Mouse (Mus musculus) forebrain, embryonic 14.5 days (tissue): ENCODE results near the gene Fastk. TPM values are rescaled to one million over a fixed set of nuclear protein-coding genes. Genes with fewer than 3 reads are reported as not detected.

Source experiments
- ATAC-seq: fragments of 200-750 bp; cut with Nextera tagmentation; 2 replicates; pipeline ENCODE4 v1.8.0; 2017; ENCODE audit warnings: mild to moderate bottlenecking, moderate library complexity
- DNase-seq: peaks from one replicate; pipeline ENCODE4 v3.0.0-alpha.2; 2015; ENCODE audit warnings: low spot score
- H3K27ac ChIP-seq: fragments of 300-500 bp; sonication (generic); 2 replicates; pipeline ENCODE4 v1.5.1; 2014; ENCODE audit warnings: low read depth, mild to moderate bottlenecking, control low read depth, low read length, moderate library complexity
- H3K27me3 ChIP-seq: fragments of 300-500 bp; sonication (generic); replicated peaks from 2 replicates; pipeline ENCODE4 v1.6.1; 2014; ENCODE audit warnings: low read length, control low read depth, mixed read lengths; ENCODE audit not compliant: control insufficient read depth, insufficient read depth
- H3K36me3 ChIP-seq: fragments of 300-500 bp; sonication (generic); 2 replicates; pipeline ENCODE4 v1.6.1; 2014; ENCODE audit warnings: low read length, control low read depth; ENCODE audit not compliant: control insufficient read depth, insufficient read depth
- H3K4me1 ChIP-seq: fragments of 300-500 bp; sonication (generic); 2 replicates; pipeline ENCODE4 v1.6.1; 2014; ENCODE audit warnings: antibody characterized with exemption, low read length, control low read depth; ENCODE audit not compliant: control insufficient read depth, insufficient read depth
- H3K4me2 ChIP-seq: fragments of 300-500 bp; sonication (generic); 2 replicates; pipeline ENCODE4 v1.6.1; 2014; ENCODE audit warnings: mild to moderate bottlenecking, control low read depth, low read length
- H3K4me3 ChIP-seq: fragments of 300-500 bp; sonication (generic); 2 replicates; pipeline ENCODE4 v1.5.1; 2014; ENCODE audit warnings: low read depth, low read length, control low read depth
- H3K9ac ChIP-seq: fragments of 300-500 bp; sonication (generic); 2 replicates; pipeline ENCODE4 v1.6.1; 2014; ENCODE audit warnings: mild to moderate bottlenecking, low read length, control low read depth, moderate library complexity
- H3K9me3 ChIP-seq: fragments of 300-500 bp; sonication (generic); replicated peaks from 2 replicates; pipeline ENCODE4 v1.6.1; 2016; ENCODE audit warnings: low read length, control low read depth, mixed read lengths; ENCODE audit not compliant: control insufficient read depth
- WGBS: fragments of 180-500 bp; shearing (Covaris S2); extraction: QIAGEN DNeasy Blood & Tissue Kit; methylation state at CpG from one replicate; pipeline ENCODE4 v1.1.7; 2014; 5-methylcytosine and 5-hydroxymethylcytosine counted together
- polyA plus RNA-seq: library from polyadenylated mRNA; unstranded; fragments of >200 nt; fragmentation: Nextera tagmentation; extraction: Ambion mirVana; gene quantifications from 2 replicates; pipeline ENCODE4 v1.2.1, GENCODE M21; 2014

Fastk gene
- polyA plus RNA-seq, 1 experiment from 2014 or later, result 89.3 TPM

- Histone ChIP-seq H3K4me2 (no peak overlapping the region), H3K36me3 (peaks cover 70% of the 10 kb centered on the region), H3K27ac (no peak overlapping the region), H3K9me3 (no peaks in the 10 kb centered on the region), H3K9ac (no peak overlapping the region; the same call in 1 of the 2 replicates), H3K4me3 (no peak overlapping the region), H3K4me1 (peaks cover 21% of the 10 kb centered on the region), H3K27me3 (no peaks in the 10 kb centered on the region)
- WGBS, result 3% methylated on average over 3 of the region's 4 CpGs
- peak; percentile 56 for ATAC-seq
- DNase-seq, result peak; percentile 87
Measured at GRCm38 (mm10) chr5:24481647-24482046, 36.6 kb upstream of the Fastk start.

- Histone ChIP-seq H3K36me3 (peaks cover 62% of the 10 kb centered on the region), H3K4me2 (no peak overlapping the region), H3K9me3 (no peaks in the 10 kb centered on the region), H3K27me3 (peaks cover 21% of the 10 kb centered on the region; the same call in 1 of the 2 replicates), H3K4me1 (peaks cover 14% of the 10 kb centered on the region), H3K27ac (no peak overlapping the region), H3K4me3 (no peak overlapping the region), H3K9ac (no peak overlapping the region)
- DNase-seq, result no peak
- no peak for ATAC-seq
- WGBS, result 95% methylated on average over 9 of the region's 9 CpGs
Measured at GRCm38 (mm10) chr5:24477909-24478308, 32.8 kb upstream of the Fastk start.

DNA sequence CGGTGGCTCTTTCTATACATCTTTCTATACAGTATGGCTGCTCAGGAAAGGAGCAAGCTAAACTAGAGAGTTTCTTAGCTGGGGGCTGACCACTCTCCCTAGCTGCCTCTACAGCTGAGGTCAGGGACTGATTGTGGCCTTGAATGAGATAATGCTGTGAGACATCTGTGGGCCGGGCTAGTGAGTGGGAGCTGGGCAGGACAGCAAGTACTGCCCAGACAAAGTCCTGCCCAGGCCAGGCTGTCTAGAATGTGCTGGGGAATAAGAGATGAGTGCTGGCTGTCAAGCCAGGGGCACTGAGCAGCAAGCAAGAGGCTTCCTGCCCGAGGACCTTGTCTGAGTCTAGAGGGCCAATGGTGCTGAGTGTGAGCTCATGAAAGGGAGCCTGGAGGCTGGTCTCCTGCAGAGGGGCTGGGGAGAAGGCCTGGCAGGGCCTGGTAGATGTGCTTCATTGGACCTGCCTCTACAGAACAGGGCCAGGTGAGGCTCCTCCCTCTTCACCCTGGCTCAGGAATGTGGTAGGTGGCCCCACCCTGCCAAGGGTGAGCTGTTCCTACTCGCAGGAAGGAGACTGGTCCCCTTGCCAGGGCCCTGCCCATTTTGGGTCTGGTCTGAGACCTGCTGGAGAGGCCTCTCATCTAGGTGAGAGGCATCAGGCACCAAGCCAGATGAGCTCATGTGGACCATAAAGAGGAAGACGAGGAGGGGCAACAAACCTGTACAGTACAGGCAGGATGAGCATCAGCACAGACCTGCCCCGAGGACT is 30.6 kb upstream of the Fastk start:
- Histone ChIP-seq H3K4me2 (no peak overlapping the region), H3K27me3 (peaks cover 21% of the 10 kb centered on the region; the same call in 1 of the 2 replicates)
- ATAC-seq, result no peak

GRCm38 (mm10) chr5:24474723-24475261 is 29.7 kb upstream of the Fastk start:
- Histone ChIP-seq H3K9me3 (no peaks in the 10 kb centered on the region), H3K4me3 (peak overlapping the region; percentile 31), H3K4me1 (peaks cover 9% of the 10 kb centered on the region), H3K4me2 (peak overlapping the region; percentile 61), H3K27ac (no peak overlapping the region), H3K27me3 (peaks cover 21% of the 10 kb centered on the region; the same call in 1 of the 2 replicates), H3K9ac (peak overlapping the region; percentile 54), H3K36me3 (peaks cover 36% of the 10 kb centered on the region)
- DNase-seq, result no peak
- 3% methylated on average over 67 of the region's 67 CpGs for WGBS
- ATAC-seq, result peak; percentile 45; the same call in 1 of the 2 replicates

More for the DNA sequence above, 30.6 kb upstream of the Fastk start:
- Histone ChIP-seq H3K27ac (no peak overlapping the region), H3K4me3 (no peak overlapping the region), H3K9ac (no peak overlapping the region), H3K4me1 (peaks cover 9% of the 10 kb centered on the region), H3K36me3 (peaks cover 45% of the 10 kb centered on the region), H3K9me3 (no peaks in the 10 kb centered on the region)
- no peak for DNase-seq
- 72% methylated on average over 6 of the region's 6 CpGs for WGBS

DNA sequence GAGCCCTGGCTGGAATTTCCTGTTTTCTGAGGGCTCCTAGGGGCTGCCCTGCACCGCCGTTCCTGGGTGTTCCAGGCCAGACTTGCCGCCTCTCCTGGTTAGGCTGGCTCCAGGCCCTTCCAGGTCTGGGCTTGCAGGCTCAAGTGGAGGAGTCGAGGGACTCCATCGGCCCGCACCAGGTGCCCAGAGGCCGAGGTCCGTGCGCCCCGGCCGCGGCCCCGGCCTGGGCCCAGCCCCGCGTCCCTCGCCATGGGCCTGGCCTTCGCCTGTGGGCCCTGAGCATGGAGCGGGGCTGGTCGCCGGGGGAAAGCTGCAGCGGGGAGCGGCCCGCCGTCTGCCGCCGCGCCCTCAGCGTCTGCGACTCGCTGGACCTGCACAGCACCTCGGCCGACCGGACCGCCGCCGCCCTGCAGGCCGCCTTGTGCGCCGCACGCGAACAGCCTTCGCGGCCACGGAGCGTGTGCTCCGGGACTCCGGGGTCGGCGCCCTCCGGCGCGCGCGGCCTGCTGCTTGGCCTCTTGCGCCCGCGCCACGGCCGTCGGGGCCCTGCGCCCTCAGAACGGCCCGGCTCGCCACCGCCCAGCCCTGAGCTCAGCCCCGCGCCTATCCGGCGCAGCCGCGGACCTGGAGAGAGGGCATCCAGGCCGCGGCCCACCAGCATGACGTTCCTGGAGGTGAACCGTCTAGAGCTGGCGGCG is 29.1 kb upstream of the Fastk start:
- ATAC-seq, result peak; percentile 18; the same call in 1 of the 2 replicates
- H3K27ac ChIP-seq, result no peak overlapping the region
- peaks cover 30% of the 10 kb centered on the region for H3K36me3 ChIP-seq
- peaks cover 9% of the 10 kb centered on the region for H3K4me1 ChIP-seq
- DNase-seq, result no peak
- H3K4me3 ChIP-seq, result peak overlapping the region; percentile 31
- no peaks in the 10 kb centered on the region for H3K9me3 ChIP-seq
- peak overlapping the region; percentile 61 for H3K4me2 ChIP-seq
- H3K27me3 ChIP-seq, result peaks cover 21% of the 10 kb centered on the region; the same call in 1 of the 2 replicates
- peak overlapping the region; percentile 54 for H3K9ac ChIP-seq
- WGBS, result 3% methylated on average over 71 of the region's 77 CpGs

- Histone ChIP-seq H3K27me3 (peaks cover 21% of the 10 kb centered on the region; the same call in 1 of the 2 replicates), H3K4me3 (no peak overlapping the region), H3K4me2 (no peak overlapping the region), H3K36me3 (peaks cover 19% of the 10 kb centered on the region), H3K9ac (no peak overlapping the region), H3K4me1 (peaks cover 9% of the 10 kb centered on the region), H3K27ac (no peak overlapping the region), H3K9me3 (no peaks in the 10 kb centered on the region)
- no peak for DNase-seq
- 29% methylated on average over 7 of the region's 7 CpGs for WGBS
- ATAC-seq, result no peak
Measured at GRCm38 (mm10) chr5:24472884-24473619, 28.0 kb upstream of the Fastk start.

GRCm38 (mm10) chr5:24470600-24470999 is 25.5 kb upstream of the Fastk start:
- Histone ChIP-seq H3K9me3 (no peaks in the 10 kb centered on the region), H3K27me3 (peaks cover 21% of the 10 kb centered on the region; the same call in 1 of the 2 replicates), H3K27ac (no peak overlapping the region), H3K4me2 (no peak overlapping the region), H3K9ac (no peak overlapping the region), H3K36me3 (no peaks in the 10 kb centered on the region), H3K4me3 (no peak overlapping the region), H3K4me1 (peaks cover 15% of the 10 kb centered on the region)
- ATAC-seq (peak; percentile 70), DNase-seq (peak; percentile 88)
- 8% methylated on average over 5 of the region's 5 CpGs for WGBS

GRCm38 (mm10) chr5:24466762-24467161 is 21.7 kb upstream of the Fastk start:
- H3K4me2 ChIP-seq, result no peak overlapping the region
- no peak for ATAC-seq
- H3K36me3 ChIP-seq, result 0 out of 2 replicates have a peak, but pooled peaks cover 2% of the 10 kb centered on the region
- H3K9me3 ChIP-seq, result no peaks in the 10 kb centered on the region
- WGBS, result 36% methylated on average over 12 of the region's 12 CpGs
- no peaks in the 10 kb centered on the region for H3K27me3 ChIP-seq
- H3K27ac ChIP-seq, result no peak overlapping the region
- DNase-seq, result no peak
- H3K9ac ChIP-seq, result no peak overlapping the region
- H3K4me1 ChIP-seq, result peaks cover 6% of the 10 kb centered on the region; the same call in 1 of the 2 replicates
- no peak overlapping the region for H3K4me3 ChIP-seq
